Mouse (Mus musculus) ES-Bruce4 (cell line): Measurements from ENCODE around the gene Atn1. TPM values are rescaled to one million over a fixed set of nuclear protein-coding genes. Genes with fewer than 3 reads are reported as not detected.

Experiments used
- H3K27ac ChIP-seq: 2 replicates; pipeline ENCODE4 v1.5.1; 2012; ENCODE audit warnings: low read length, inconsistent platforms; ENCODE audit not compliant: insufficient read depth
- H3K27me3 ChIP-seq: 2 replicates; pipeline ENCODE4 v1.6.1; 2012; ENCODE audit warnings: mild to moderate bottlenecking, low read length, inconsistent platforms; ENCODE audit not compliant: control insufficient read depth, poor library complexity, insufficient read depth, severe bottlenecking
- H3K36me3 ChIP-seq: 2 replicates; pipeline ENCODE4 v1.6.1; 2012; ENCODE audit warnings: inconsistent platforms, mild to moderate bottlenecking, low read length, moderate library complexity; ENCODE audit not compliant: control insufficient read depth, poor library complexity, insufficient read depth, severe bottlenecking
- H3K4me1 ChIP-seq: one replicate; pipeline ENCODE4 v1.8.1; 2011; ENCODE audit warnings: low read length; ENCODE audit not compliant: control insufficient read depth, insufficient read depth
- H3K4me3 ChIP-seq: 2 replicates; pipeline ENCODE4 v1.5.1; 2011; ENCODE audit warnings: low read depth, mild to moderate bottlenecking, low read length
- H3K9ac ChIP-seq: 2 replicates; pipeline ENCODE4 v1.6.1; 2012; ENCODE audit warnings: low read depth, mild to moderate bottlenecking, inconsistent platforms; ENCODE audit not compliant: poor library complexity, severe bottlenecking
- H3K9me3 ChIP-seq: replicated peaks from 2 replicates; pipeline ENCODE4 v1.6.1; 2012; ENCODE audit warnings: mild to moderate bottlenecking, low read length, inconsistent platforms; ENCODE audit not compliant: control insufficient read depth, poor library complexity, insufficient read depth, severe bottlenecking
- CTCF ChIP-seq: IDR thresholded peaks from one replicate; pipeline ENCODE4 v1.8.1; 2011; ENCODE audit warnings: low read depth, low read length
- EP300 ChIP-seq: IDR thresholded peaks from 2 replicates; pipeline ENCODE4 v1.6.1; 2011; ENCODE audit warnings: low read depth, low read length; ENCODE audit not compliant: insufficient read depth
- POLR2A ChIP-seq: IDR thresholded peaks from one replicate; pipeline ENCODE4 v1.8.1; 2011; ENCODE audit warnings: low read length; ENCODE audit not compliant: insufficient read depth
- polyA plus RNA-seq: library from polyadenylated mRNA; stranded (reverse); fragments of >200 nt; gene quantifications from 2 replicates; pipeline ENCODE4 v1.2.4, GENCODE M21; 2011; ENCODE audit warnings: low read depth; ENCODE audit not compliant: missing spikeins, insufficient read depth, insufficient read length

Gene Atn1
- polyA plus RNA-seq, 1 experiment: 32.0 TPM

- Histone ChIP-seq H3K27ac (no peak overlapping the region), H3K9me3 (no peaks in the 10 kb centered on the region), H3K4me3 (no peak overlapping the region), H3K4me1 (peaks cover 5% of the 10 kb centered on the region), H3K9ac (peak overlapping the region; percentile 17; the same call in 1 of the 2 replicates), H3K27me3 (no peaks in the 10 kb centered on the region), H3K36me3 (no peaks in the 10 kb centered on the region)
- TF ChIP-seq CTCF (peak; percentile 98), EP300 (peak; percentile 71), POLR2A (no peak)
Observed at GRCm38 (mm10) chr6:124759259-124759658, 2.9 kb upstream of the Atn1 start.

GRCm38 (mm10) chr6:124758849-124759232, 2.5 kb upstream of the Atn1 start:
- H3K27ac ChIP-seq: no peak overlapping the region
- no peaks in the 10 kb centered on the region for H3K36me3 ChIP-seq
- TF ChIP-seq POLR2A (no peak), EP300 (no peak), CTCF (no peak)
- H3K4me1 ChIP-seq: peaks cover 5% of the 10 kb centered on the region
- H3K4me3 ChIP-seq: no peak overlapping the region
- no peaks in the 10 kb centered on the region for H3K9me3 ChIP-seq
- peak overlapping the region; percentile 17; the same call in 1 of the 2 replicates for H3K9ac ChIP-seq
- no peaks in the 10 kb centered on the region for H3K27me3 ChIP-seq

- no peak overlapping the region; the same call in 1 of the 2 replicates for H3K9ac ChIP-seq
- TF ChIP-seq EP300: no peak
- no peak for TF ChIP-seq CTCF
- TF ChIP-seq POLR2A: no peak
- H3K27ac ChIP-seq: no peak overlapping the region
- H3K36me3 ChIP-seq: no peaks in the 10 kb centered on the region
- no peaks in the 10 kb centered on the region for H3K27me3 ChIP-seq
- no peak overlapping the region for H3K4me3 ChIP-seq
- no peaks in the 10 kb centered on the region for H3K9me3 ChIP-seq
- H3K4me1 ChIP-seq: peaks cover 5% of the 10 kb centered on the region
Observed at GRCm38 (mm10) chr6:124757909-124758848, 1.9 kb upstream of the Atn1 start.

- Histone ChIP-seq H3K9ac (peak overlapping the region; percentile 98), H3K36me3 (no peaks in the 10 kb centered on the region), H3K27me3 (no peaks in the 10 kb centered on the region), H3K27ac (0 out of 2 replicates have a peak overlapping the region, but pooled peaks have one; percentile 45), H3K4me3 (peak overlapping the region; percentile 71), H3K9me3 (no peaks in the 10 kb centered on the region), H3K4me1 (peaks cover 5% of the 10 kb centered on the region)
- TF ChIP-seq EP300 (no peak), CTCF (no peak), POLR2A (no peak)
Observed at GRCm38 (mm10) chr6:124757351-124757880, 1.1 kb upstream of the Atn1 start.

GRCm38 (mm10) chr6:124756652-124757350, 477 bp upstream of the Atn1 start:
- H3K4me1 ChIP-seq: peaks cover 5% of the 10 kb centered on the region

GRCm38 (mm10) chr6:124755306-124755705, 1.0 kb downstream of the Atn1 start:
- Histone ChIP-seq H3K9me3 (no peaks in the 10 kb centered on the region), H3K27ac (peak overlapping the region; percentile 17), H3K4me3 (peak overlapping the region; percentile 64), H3K4me1 (peaks cover 5% of the 10 kb centered on the region), H3K36me3 (no peaks in the 10 kb centered on the region), H3K27me3 (no peaks in the 10 kb centered on the region), H3K9ac (peak overlapping the region; percentile 98)
- TF ChIP-seq POLR2A (no peak), EP300 (no peak), CTCF (no peak)

More at GRCm38 (mm10) chr6:124756652-124757350, 477 bp upstream of the Atn1 start:
- peak overlapping the region; percentile 45 for H3K27ac ChIP-seq
- H3K9ac ChIP-seq: peak overlapping the region; percentile 98
- peak overlapping the region; percentile 71 for H3K4me3 ChIP-seq
- no peaks in the 10 kb centered on the region for H3K27me3 ChIP-seq
- TF ChIP-seq CTCF: no peak
- no peaks in the 10 kb centered on the region for H3K36me3 ChIP-seq
- H3K9me3 ChIP-seq: no peaks in the 10 kb centered on the region
